Mouse (Mus musculus) MEL (cell line): ENCODE data around the gene Phykpl. TPM values are rescaled to one million over a fixed set of nuclear protein-coding genes. Genes with fewer than 3 reads are reported as not detected.

Experiments
- DNase-seq: peaks from one replicate; pipeline ENCODE4 v3.0.0; 2011; ENCODE audit warnings: low read depth, low spot score
- H3K27ac ChIP-seq: 2 replicates; pipeline ENCODE4 v1.5.1; 2012; ENCODE audit warnings: low read depth, mild to moderate bottlenecking, control low read depth, low read length, moderate library complexity; ENCODE audit not compliant: control insufficient read depth
- H3K27me3 ChIP-seq, 2 experiments: fragments of 150-350 bp in 1 of 2; sonication (generic) in 1 of 2; 2 replicates each; pipeline ENCODE4 v1.6.1; 2012; ENCODE audit warnings: low read length in 2 of 2, mild to moderate bottlenecking in 2 of 2, improper control_type of control experiment in 1 of 2, moderate library complexity in 1 of 2; ENCODE audit not compliant: insufficient read depth in 2 of 2, control insufficient read depth in 1 of 2
- H3K36me3 ChIP-seq, 2 experiments: 2 replicates each; pipeline ENCODE4 v1.6.1; 2012 to 2014; ENCODE audit warnings: low read length in 2 of 2, improper control_type of control experiment in 1 of 2, inconsistent platforms in 1 of 2, mild to moderate bottlenecking in 1 of 2; ENCODE audit not compliant: insufficient read depth in 2 of 2, control insufficient read depth in 1 of 2
- H3K4me1 ChIP-seq, 2 experiments: fragments of 150-350 bp in 1 of 2; sonication (generic) in 1 of 2; 2 replicates each; pipeline ENCODE4 v1.6.1; 2012; ENCODE audit warnings: low read length in 2 of 2, improper control_type of control experiment in 1 of 2, mild to moderate bottlenecking in 1 of 2; ENCODE audit not compliant: insufficient read depth in 2 of 2, control insufficient read depth in 1 of 2
- H3K4me3 ChIP-seq, 2 experiments: fragments of 150-350 bp in 1 of 2; sonication (generic) in 1 of 2; 2 replicates each; pipeline ENCODE4 v1.5.1; 2012; ENCODE audit warnings: low read depth in 2 of 2, low read length in 2 of 2, mild to moderate bottlenecking in 2 of 2, moderate library complexity in 2 of 2, control low read depth in 1 of 2, improper control_type of control experiment in 1 of 2; ENCODE audit not compliant: control insufficient read depth in 1 of 2, insufficient read depth in 1 of 2
- H3K79me2 ChIP-seq: 2 replicates; pipeline ENCODE4 v1.6.1; 2012; ENCODE audit warnings: mild to moderate bottlenecking, low read length, moderate library complexity; ENCODE audit not compliant: control insufficient read depth, poor library complexity, insufficient read depth
- H3K9ac ChIP-seq: 2 replicates; pipeline ENCODE4 v1.6.1; 2012; ENCODE audit warnings: low read depth, mild to moderate bottlenecking, control low read depth, low read length, moderate library complexity; ENCODE audit not compliant: control insufficient read depth, poor library complexity, severe bottlenecking
- H3K9me3 ChIP-seq: fragments of 150-350 bp; sonication (generic); replicated peaks from 2 replicates; pipeline ENCODE4 v1.6.1; 2012; ENCODE audit warnings: mild to moderate bottlenecking, low read length, improper control_type of control experiment, moderate library complexity; ENCODE audit not compliant: insufficient read depth
- CHD1 ChIP-seq: IDR thresholded peaks from 2 replicates; pipeline ENCODE4 v1.6.1; 2012; ENCODE audit warnings: low read depth, mild to moderate bottlenecking, inconsistent platforms, low read length, improper control_type of control experiment
- CHD2 ChIP-seq: IDR thresholded peaks from 2 replicates; pipeline ENCODE4 v1.6.1; 2011; ENCODE audit warnings: low read length, improper control_type of control experiment
- CTCF ChIP-seq, 3 experiments: IDR thresholded peaks in 2 of 3; conservative IDR thresholded peaks in 1 of 3; 2 replicates each; pipeline ENCODE4 v1.5.1; 2011 to 2012; ENCODE audit warnings: low read length in 3 of 3, low read depth in 2 of 3, mild to moderate bottlenecking in 2 of 3, improper control_type of control experiment in 1 of 3, inconsistent platforms in 1 of 3, mixed read lengths in 1 of 3, moderate library complexity in 1 of 3; ENCODE audit not compliant: control insufficient read depth in 1 of 3, insufficient read depth in 1 of 3, poor library complexity in 1 of 3, severe bottlenecking in 1 of 3
- ELF1 ChIP-seq: IDR thresholded peaks from 2 replicates; pipeline ENCODE4 v1.6.1; 2014; ENCODE audit warnings: low read depth, mild to moderate bottlenecking, inconsistent platforms, low read length, improper control_type of control experiment, moderate library complexity
- EP300 ChIP-seq, 2 experiments: IDR thresholded peaks; 2 replicates each; pipeline ENCODE4 v1.6.1; 2011; ENCODE audit warnings: improper control_type of control experiment in 2 of 2, low read length in 2 of 2, low read depth in 1 of 2, mild to moderate bottlenecking in 1 of 2
- ETS1 ChIP-seq: IDR thresholded peaks from 2 replicates; pipeline ENCODE4 v1.6.1; 2012; ENCODE audit warnings: low read depth, mild to moderate bottlenecking, inconsistent platforms, low read length, improper control_type of control experiment, moderate library complexity
- GABPA ChIP-seq: IDR thresholded peaks from 2 replicates; pipeline ENCODE4 v1.6.1; 2012; ENCODE audit warnings: low read depth, mild to moderate bottlenecking, inconsistent platforms, low read length, improper control_type of control experiment, moderate library complexity
- GATA1 ChIP-seq: IDR thresholded peaks from 2 replicates; pipeline ENCODE4 v1.6.1; 2011; ENCODE audit warnings: low read depth, low read length, improper control_type of control experiment
- HCFC1 ChIP-seq: IDR thresholded peaks from 2 replicates; pipeline ENCODE4 v1.6.1; 2012; ENCODE audit warnings: low read depth, mild to moderate bottlenecking, inconsistent platforms, low read length, improper control_type of control experiment, moderate library complexity
- JUND ChIP-seq: IDR thresholded peaks from 2 replicates; pipeline ENCODE4 v1.6.1; 2011; ENCODE audit warnings: low read depth, mild to moderate bottlenecking, improper control_type of control experiment, low read length
- KAT2A ChIP-seq: conservative IDR thresholded peaks from 2 replicates; pipeline ENCODE4 v1.6.1; 2012; ENCODE audit warnings: low read depth, low read length, improper control_type of control experiment, inconsistent platforms
- MAFK ChIP-seq: IDR thresholded peaks from 2 replicates; pipeline ENCODE4 v1.6.1; 2011; ENCODE audit warnings: low read depth, mild to moderate bottlenecking, low read length, improper control_type of control experiment, borderline replicate concordance
- MAX ChIP-seq: IDR thresholded peaks from 2 replicates; pipeline ENCODE4 v1.6.1; 2011; ENCODE audit warnings: low read length, improper control_type of control experiment
- MAZ ChIP-seq: IDR thresholded peaks from 2 replicates; pipeline ENCODE4 v1.6.1; 2012; ENCODE audit warnings: low read depth, mild to moderate bottlenecking, inconsistent platforms, low read length, improper control_type of control experiment
- MEF2A ChIP-seq: IDR thresholded peaks from 2 replicates; pipeline ENCODE4 v1.6.1; 2014; ENCODE audit warnings: low read depth, mild to moderate bottlenecking, inconsistent platforms, low read length, improper control_type of control experiment; ENCODE audit not compliant: poor library complexity, insufficient replicate concordance, severe bottlenecking; ENCODE audit errors: extremely low read depth
- MXI1 ChIP-seq: IDR thresholded peaks from 2 replicates; pipeline ENCODE4 v1.6.1; 2011; ENCODE audit warnings: mild to moderate bottlenecking, low read depth, low read length, improper control_type of control experiment
- MYB ChIP-seq: IDR thresholded peaks from 2 replicates; pipeline ENCODE4 v1.6.1; 2011; ENCODE audit warnings: mild to moderate bottlenecking, low read depth, low read length, improper control_type of control experiment
- MYC ChIP-seq: IDR thresholded peaks from 2 replicates; pipeline ENCODE4 v1.6.1; 2011; ENCODE audit warnings: low read depth, mild to moderate bottlenecking, low read length, improper control_type of control experiment, moderate library complexity
- NELFE ChIP-seq: IDR thresholded peaks from 2 replicates; pipeline ENCODE4 v1.6.1; 2011; ENCODE audit warnings: low read depth, low read length, improper control_type of control experiment
- NRF1 ChIP-seq: IDR thresholded peaks from 2 replicates; pipeline ENCODE4 v1.6.1; 2014; ENCODE audit warnings: low read depth, mild to moderate bottlenecking, inconsistent platforms, low read length, improper control_type of control experiment, moderate library complexity; ENCODE audit not compliant: poor library complexity, insufficient read depth, severe bottlenecking
- POLR2A ChIP-seq, 2 experiments: IDR thresholded peaks; 2 replicates each; pipeline ENCODE4 v1.6.1; 2011 to 2012; ENCODE audit warnings: low read length in 2 of 2, mild to moderate bottlenecking in 2 of 2, control low read depth in 1 of 2, improper control_type of control experiment in 1 of 2, low read depth in 1 of 2, moderate library complexity in 1 of 2; ENCODE audit not compliant: control insufficient read depth in 1 of 2, insufficient read depth in 1 of 2, poor library complexity in 1 of 2
- POLR2AphosphoS2 ChIP-seq: IDR thresholded peaks from 2 replicates; pipeline ENCODE4 v1.6.1; 2011; ENCODE audit warnings: low read length, improper control_type of control experiment
- POLR2AphosphoS5 ChIP-seq: IDR thresholded peaks from 2 replicates; pipeline ENCODE4 v1.6.1; 2012; ENCODE audit warnings: low read depth, borderline replicate concordance, mild to moderate bottlenecking, inconsistent platforms, low read length, moderate library complexity, mixed read lengths
- RAD21 ChIP-seq: IDR thresholded peaks from 2 replicates; pipeline ENCODE4 v1.6.1; 2011; ENCODE audit warnings: mild to moderate bottlenecking, low read depth, low read length, improper control_type of control experiment
- RCOR1 ChIP-seq: IDR thresholded peaks from 2 replicates; pipeline ENCODE4 v1.6.1; 2012; ENCODE audit warnings: low read depth, mild to moderate bottlenecking, inconsistent platforms, low read length, improper control_type of control experiment
- SIN3A ChIP-seq: IDR thresholded peaks from 2 replicates; pipeline ENCODE4 v1.6.1; 2012; ENCODE audit warnings: low read length, improper control_type of control experiment, inconsistent platforms
- SMC3 ChIP-seq: IDR thresholded peaks from 2 replicates; pipeline ENCODE4 v1.6.1; 2011; ENCODE audit warnings: low read depth, low read length, improper control_type of control experiment
- TAL1 ChIP-seq: IDR thresholded peaks from 2 replicates; pipeline ENCODE4 v1.6.1; 2012; ENCODE audit warnings: mild to moderate bottlenecking, inconsistent platforms, low read length, moderate library complexity, mixed read lengths
- TBP ChIP-seq: IDR thresholded peaks from 2 replicates; pipeline ENCODE4 v1.8.0; 2011; ENCODE audit warnings: low read depth, low read length, improper control_type of control experiment
- TCF12 ChIP-seq: IDR thresholded peaks from 2 replicates; pipeline ENCODE4 v1.6.1; 2014; ENCODE audit warnings: low read depth, mild to moderate bottlenecking, inconsistent platforms, low read length, improper control_type of control experiment, moderate library complexity
- UBTF ChIP-seq: IDR thresholded peaks from 2 replicates; pipeline ENCODE4 v1.6.1; 2012; ENCODE audit warnings: low read depth, mild to moderate bottlenecking, inconsistent platforms, low read length, improper control_type of control experiment, moderate library complexity, borderline replicate concordance; ENCODE audit not compliant: insufficient read depth
- USF1 ChIP-seq: IDR thresholded peaks from 2 replicates; pipeline ENCODE4 v1.6.1; 2014; ENCODE audit warnings: low read depth, mild to moderate bottlenecking, inconsistent platforms, low read length, improper control_type of control experiment, moderate library complexity
- USF2 ChIP-seq, 2 experiments: IDR thresholded peaks; 2 replicates each; pipeline ENCODE4 v1.6.1; 2011 to 2012; ENCODE audit warnings: improper control_type of control experiment in 2 of 2, low read length in 2 of 2, borderline replicate concordance in 1 of 2, inconsistent platforms in 1 of 2, low read depth in 1 of 2, mild to moderate bottlenecking in 1 of 2; ENCODE audit not compliant: insufficient read depth in 1 of 2
- ZC3H11A ChIP-seq: IDR thresholded peaks from 2 replicates; pipeline ENCODE4 v1.6.1; 2012; ENCODE audit warnings: low read depth, mild to moderate bottlenecking, inconsistent platforms, low read length, improper control_type of control experiment
- ZKSCAN1 ChIP-seq: IDR thresholded peaks from 2 replicates; pipeline ENCODE4 v1.6.1; 2012; ENCODE audit warnings: low read depth, mild to moderate bottlenecking, inconsistent platforms, low read length, improper control_type of control experiment, moderate library complexity
- ZMIZ1 ChIP-seq: IDR thresholded peaks from 2 replicates; pipeline ENCODE4 v1.6.1; 2012; ENCODE audit warnings: low read depth, mild to moderate bottlenecking, inconsistent platforms, low read length, improper control_type of control experiment, moderate library complexity
- ZNF384 ChIP-seq: IDR thresholded peaks from 2 replicates; pipeline ENCODE4 v1.6.1; 2012; ENCODE audit warnings: low read depth, mild to moderate bottlenecking, inconsistent platforms, low read length, improper control_type of control experiment
- polyA plus RNA-seq, 2 experiments: library from polyadenylated mRNA; stranded (reverse) in 1 of 2; unstranded in 1 of 2; fragments of >175 nt in 1 of 2; fragments of >200 nt in 1 of 2; gene quantifications; 2 replicates each; pipeline versions ENCODE4 v1.2.1 to v1.2.4; 2012; ENCODE audit warnings: low replicate concordance in 2 of 2, low read depth in 1 of 2; ENCODE audit not compliant: insufficient read length in 2 of 2, insufficient read depth in 1 of 2, missing spikeins in 1 of 2
- total RNA-seq: library from RNA; depleted of rRNA; stranded (reverse); fragments of 300-350 nt; gene quantifications from 2 replicates; pipeline ENCODE4 v1.2.3, GENCODE M21; 2012

The Phykpl gene
- total and polyA plus RNA-seq, 3 experiments: 22.7 to 23.0 TPM; not detected in 1

- peaks cover 7 to 33% of the 10 kb centered on the region in 2 experiments for H3K4me1 ChIP-seq
- TF ChIP-seq NELFE: peak; percentile 66
- no peak for TF ChIP-seq GABPA
- TF ChIP-seq POLR2AphosphoS5: no peak
- TF ChIP-seq SMC3: no peak
- TF ChIP-seq ELF1: peak; percentile 75
- TF ChIP-seq GATA1: no peak
- peak; percentile 92 for TF ChIP-seq TBP
- no peak for TF ChIP-seq CHD1
- no peak for TF ChIP-seq RAD21
- no peak for TF ChIP-seq ZC3H11A
- peak; percentile 75; the same call in 1 of the 2 replicates for TF ChIP-seq RCOR1
- TF ChIP-seq CTCF (IDR thresholded peaks at IDR 0.05 in 2 of 3, conservative IDR thresholded peaks at IDR 0.05 in 1 of 3; ENCODE audit: control insufficient read depth in 1 of 3, insufficient read depth in 1 of 3, low read depth in 2 of 3, low read length in 3 of 3, poor library complexity in 1 of 3, severe bottlenecking in 1 of 3): no peak
- peak; percentile 25; the same call in 1 of the 2 replicates for TF ChIP-seq HCFC1
- TF ChIP-seq UBTF: 0 out of 2 replicates have a peak, but pooled peaks have one; percentile 31
- no peak for TF ChIP-seq MAFK
- no peak for TF ChIP-seq MYB
- no peak for TF ChIP-seq ZKSCAN1
- TF ChIP-seq SIN3A: peak; percentile 85
- TF ChIP-seq MYC: no peak; the same call in 1 of the 2 replicates
- TF ChIP-seq MEF2A: no peak
- TF ChIP-seq CHD2: no peak
- TF ChIP-seq KAT2A: no peak
- no peak for TF ChIP-seq ZNF384
- TF ChIP-seq POLR2AphosphoS2: no peak
- peak; percentile 83 to 86 for TF ChIP-seq POLR2A (IDR thresholded peaks at IDR 0.05; ENCODE audit: control insufficient read depth in 1 of 2, insufficient read depth in 1 of 2, low read depth in 1 of 2, low read length in 2 of 2, poor library complexity in 1 of 2)
- TF ChIP-seq TCF12: peak; percentile 58; the same call in 1 of the 2 replicates
- no peak for TF ChIP-seq NRF1
- TF ChIP-seq MXI1: peak; percentile 51; the same call in 1 of the 2 replicates
- no peak for TF ChIP-seq USF2 (IDR thresholded peaks at IDR 0.05; ENCODE audit: borderline replicate concordance in 1 of 2, insufficient read depth in 1 of 2, low read depth in 1 of 2, low read length in 2 of 2)
- peak; percentile 85; the same call in 1 of the 2 replicates for TF ChIP-seq MAZ
- no peak for TF ChIP-seq JUND
- TF ChIP-seq USF1: peak; percentile 60
- peak; percentile 61; the same call in 1 of the 2 replicates for TF ChIP-seq ETS1
- no peak; the same call in 1 of the 2 replicates for TF ChIP-seq ZMIZ1
- no peak for TF ChIP-seq TAL1
- TF ChIP-seq MAX: 0 out of 2 replicates have a peak, but pooled peaks have one; percentile 41
- TF ChIP-seq EP300 (IDR thresholded peaks at IDR 0.05; ENCODE audit: low read depth in 1 of 2, low read length in 2 of 2): peak; percentile 62 to 70
Measured at GRCm38 (mm10) chr11:51637971-51638414, 53.4 kb downstream of the Phykpl start.

More at GRCm38 (mm10) chr11:51637971-51638414, 53.4 kb downstream of the Phykpl start:
- Histone ChIP-seq H3K36me3 (peaks cover 0 to 25% of the 10 kb centered on the region in 2 experiments; a peak in 2 of 4 replicates), H3K27me3 (no peaks in the 10 kb centered on the region), H3K27ac (peak overlapping the region; percentile 93), H3K9me3 (no peaks in the 10 kb centered on the region), H3K4me3 (peak overlapping the region; percentile 48 to 52), H3K79me2 (peaks cover 18% of the 10 kb centered on the region), H3K9ac (peak overlapping the region; percentile 76)
- DNase-seq: peak; percentile 98
